25 mouse cellular contexts compared by ENCODE assay signal in genomic region chr6:127020431-127020830, GRCm38 (mm10). TPM values are rescaled to one million over a fixed set of nuclear protein-coding genes. Genes with fewer than 3 reads are reported as not detected.
DNase-seq lines count a peak whose midpoint lies in the region; ATAC-seq lines count a peak whose summit lies in the region.
"Had no signal": no experiment of that assay in that cellular context is flagged by ENCODE, and none has a peak within 500 bp of the region (broad histone marks: within the 10 kb centered on the region; RNA-seq: fewer than 3 reads in every experiment).

No protein-coding gene starts in this region.

- DNase-seq in heart, adult 11 months, result no peak
- DNase-seq in neural tube, embryonic 10.5 days (ENCODE audit: extremely low spot score, low spot score), result no peak
- DNase-seq in embryonic facial prominence, embryonic 14.5 days (ENCODE audit: low spot score), result peak; percentile 72
- no peak for DNase-seq in layer of hippocampus, adult 9-10 months (ENCODE audit: low spot score)
- DNase-seq: adrenal gland, postnatal 25 days; cerebellum, postnatal 10 days; left cerebral cortex, postnatal 4 days; lung, postnatal 10 days; right cerebral cortex, postnatal 14 days had no signal

- whole genome bisulfite sequencing in heart, embryonic 12.5 days, result 22% methylated on average over 13 of the region's 13 CpGs
- WGBS in neural tube, embryonic 15.5 days, result 19% methylated on average over 13 of the region's 13 CpGs
- WGBS in embryonic facial prominence, embryonic 14.5 days, result 11% methylated on average over 13 of the region's 13 CpGs

- no peak overlapping the region for H3K27ac ChIP-seq in heart, embryonic 12.5 days (ENCODE audit: poor library complexity, severe bottlenecking)
- no peak overlapping the region for H3K27ac ChIP-seq in neural tube, embryonic 15.5 days (replicated peaks)
- H3K27ac ChIP-seq in embryonic facial prominence, embryonic 14.5 days (replicated peaks; ENCODE audit: low read depth, low read length), result no peak overlapping the region
- H3K27ac ChIP-seq: heart, embryonic 15.5 days; layer of hippocampus, adult 2 months; stomach, postnatal 0 days had no signal

- H3K9me3 ChIP-seq in heart, embryonic 12.5 days (replicated peaks), result no peaks in the 10 kb centered on the region
- no peaks in the 10 kb centered on the region for H3K9me3 ChIP-seq in neural tube, embryonic 15.5 days (replicated peaks)
- no peaks in the 10 kb centered on the region for H3K9me3 ChIP-seq in embryonic facial prominence, embryonic 14.5 days (ENCODE audit: control insufficient read depth, low read length)
- H3K9me3 ChIP-seq: heart, embryonic 15.5 days; megakaryocyte, embryonic 14.5 days had no signal

- peaks cover 17% of the 10 kb centered on the region; the same call in 1 of the 2 replicates for H3K27me3 ChIP-seq in heart, embryonic 12.5 days (replicated peaks)
- H3K27me3 ChIP-seq in neural tube, embryonic 15.5 days (replicated peaks), result no peaks in the 10 kb centered on the region; the same call in none of the 2 replicates
- H3K27me3 ChIP-seq in embryonic facial prominence, embryonic 14.5 days (replicated peaks; ENCODE audit: control insufficient read depth, insufficient read depth, low read length), result no peaks in the 10 kb centered on the region

- peak overlapping the region; percentile 23; the same call in 1 of the 2 replicates for H3K4me2 ChIP-seq in heart, embryonic 12.5 days
- H3K4me2 ChIP-seq in neural tube, embryonic 15.5 days, result 0 out of 2 replicates have a peak overlapping the region, but pooled peaks have one; percentile 5
- peak overlapping the region; percentile 29 for H3K4me2 ChIP-seq in embryonic facial prominence, embryonic 14.5 days (ENCODE audit: low read depth, low read length)
- H3K4me2 ChIP-seq: heart, embryonic 15.5 days had no signal

- H3K4me3 ChIP-seq in heart, embryonic 12.5 days, result no peak overlapping the region
- no peak overlapping the region for H3K4me3 ChIP-seq in neural tube, embryonic 15.5 days (replicated peaks)
- no peak overlapping the region for H3K4me3 ChIP-seq in embryonic facial prominence, embryonic 14.5 days (ENCODE audit: low read depth, low read length)
- H3K4me3 ChIP-seq: heart, embryonic 15.5 days; layer of hippocampus, adult 2 months; megakaryocyte, embryonic 14.5 days had no signal

- no peak overlapping the region for H3K9ac ChIP-seq in heart, embryonic 12.5 days
- no peak overlapping the region for H3K9ac ChIP-seq in neural tube, embryonic 15.5 days (replicated peaks)
- no peak overlapping the region for H3K9ac ChIP-seq in embryonic facial prominence, embryonic 14.5 days (ENCODE audit: low read depth, low read length)
- H3K9ac ChIP-seq: heart, embryonic 15.5 days had no signal

- no peak for ATAC-seq in heart, embryonic 12.5 days (ENCODE audit: insufficient number of reproducible peaks, low FRiP score)
- no peak for ATAC-seq in neural tube, embryonic 15.5 days (ENCODE audit: low FRiP score)
- peak; percentile 79 for ATAC-seq in embryonic facial prominence, embryonic 14.5 days (ENCODE audit: low read depth)
- ATAC-seq in megakaryocyte-erythroid progenitor cell, adult 5-6 weeks (replicated peaks; ENCODE audit: low FRiP score, low TSS enrichment, poor library complexity, severe bottlenecking), result no peak
- ATAC-seq: forebrain, embryonic 14.5 days; intestine, postnatal 0 days had no signal

- no peaks in the 10 kb centered on the region for H3K36me3 ChIP-seq in heart, embryonic 12.5 days
- no peaks in the 10 kb centered on the region for H3K36me3 ChIP-seq in neural tube, embryonic 15.5 days
- H3K36me3 ChIP-seq in embryonic facial prominence, embryonic 14.5 days (ENCODE audit: control insufficient read depth, insufficient read depth, low read length), result no peaks in the 10 kb centered on the region
- H3K36me3 ChIP-seq: heart, embryonic 15.5 days had no signal

- H3K4me1 ChIP-seq in heart, embryonic 12.5 days (replicated peaks), result peaks cover 29% of the 10 kb centered on the region
- H3K4me1 ChIP-seq in neural tube, embryonic 15.5 days, result peaks cover 13% of the 10 kb centered on the region; the same call in 1 of the 2 replicates
- H3K4me1 ChIP-seq in embryonic facial prominence, embryonic 14.5 days (ENCODE audit: control insufficient read depth, insufficient read depth, low read length), result peaks cover 15% of the 10 kb centered on the region

RNA-seq across cellular contexts. Expression of gene Fgf6, which starts 5.0 kb away (rescaled TPM):
- 0.06 and 0.13 TPM in 2 replicates for polyA plus RNA-seq in heart, embryonic 12.5 days (2016; fragmentation: Nextera tagmentation; extraction: Ambion mirVana)
- polyA plus RNA-seq in neural tube, embryonic 15.5 days (2015; fragmentation: Nextera tagmentation; extraction: Ambion mirVana), result 0.05 and 0.10 TPM in 2 replicates
- polyA plus RNA-seq in embryonic facial prominence, embryonic 14.5 days (2014; fragmentation: Nextera tagmentation; extraction: Ambion mirVana), result 3.5 and 4.8 TPM in 2 replicates
- total RNA-seq in megakaryocyte-erythroid progenitor cell, adult 5-6 weeks (2014; fragmentation: Nextera tagmentation), result not detected in 2 replicates
- not detected in 2 replicates for total RNA-seq in megakaryocyte-erythroid progenitor cell, adult 5-6 weeks (2017)
- total RNA-seq: adrenal gland, postnatal 25 days; ES-E14; hematopoietic stem cell, adult 5-6 weeks; layer of hippocampus, adult 2 months; left cerebral cortex, adult 18-20 months; left cerebral cortex, postnatal 4 days had no signal
- polyA plus RNA-seq: forebrain, embryonic 14.5 days; gonadal fat pad, adult 2 months; intestine, postnatal 0 days; liver, embryonic 16.5 days; spleen, adult 2 months; stomach, postnatal 0 days had no signal

RNA-seq across cellular contexts. Expression of gene Fgf23, which starts 52.3 kb away (rescaled TPM):
- 0.27 and 0.40 TPM in 2 replicates for polyA plus RNA-seq in heart, embryonic 12.5 days (2016; fragmentation: Nextera tagmentation; extraction: Ambion mirVana)
- polyA plus RNA-seq in neural tube, embryonic 15.5 days (2015; fragmentation: Nextera tagmentation; extraction: Ambion mirVana), result 0.13 TPM in 1 of 2 replicates, not detected in the other
- polyA plus RNA-seq in embryonic facial prominence, embryonic 14.5 days (2014; fragmentation: Nextera tagmentation; extraction: Ambion mirVana), result not detected in 2 replicates
- total RNA-seq in megakaryocyte-erythroid progenitor cell, adult 5-6 weeks (2014; fragmentation: Nextera tagmentation), result not detected in 2 replicates
- not detected in 2 replicates for total RNA-seq in megakaryocyte-erythroid progenitor cell, adult 5-6 weeks (2017)
- total RNA-seq: adrenal gland, postnatal 25 days; ES-E14; hematopoietic stem cell, adult 5-6 weeks had no signal
- polyA plus RNA-seq: gonadal fat pad, adult 2 months; intestine, postnatal 0 days; kidney, embryonic 16.5 days; liver, embryonic 16.5 days; spleen, adult 2 months; stomach, postnatal 0 days had no signal
